15 mouse cellular contexts compared by ENCODE assay signal in the genomic region with DNA sequence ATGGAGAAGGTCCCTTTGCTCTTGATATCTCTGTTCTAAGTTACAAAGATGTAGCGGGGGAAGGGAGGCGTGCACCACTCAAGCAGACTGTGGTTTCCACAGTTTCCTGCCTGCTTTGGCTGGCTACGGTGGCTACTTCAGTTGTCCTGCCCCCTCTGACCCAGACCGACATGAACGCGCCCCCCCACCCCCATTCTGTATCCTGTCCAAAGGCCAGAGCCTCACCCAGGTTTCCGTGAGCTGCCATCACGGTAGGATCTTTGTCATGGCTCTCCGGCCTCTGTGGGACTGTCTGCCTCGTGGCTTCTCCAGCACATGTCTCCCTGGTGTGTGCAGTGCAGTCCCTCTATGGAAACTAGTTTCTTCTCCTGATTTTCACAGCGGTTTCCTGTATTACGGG. TPM values are rescaled to one million over a fixed set of nuclear protein-coding genes. Genes with fewer than 3 reads are reported as not detected.
A peak's percentile ranks its signal among the peaks of the same experiment; 100 is the strongest.
DNase-seq lines count a peak whose midpoint lies in the region; ATAC-seq and TF ChIP-seq lines count a peak whose summit lies in the region.
"Had no signal": no experiment of that assay in that cellular context is flagged by ENCODE, and none has a peak within 500 bp of the region (broad histone marks: within the 10 kb centered on the region; RNA-seq: fewer than 3 reads in every experiment).

No protein-coding gene starts in this region.

- no peak overlapping the region for H3K27ac ChIP-seq in kidney, adult 2 months (ENCODE audit: insufficient read depth, low read depth, low read length)
- H3K27ac ChIP-seq in thymus, adult 2 months (ENCODE audit: control insufficient read depth, insufficient read depth, low read length) = peak overlapping the region; percentile 82
- peak overlapping the region; percentile 83 for H3K27ac ChIP-seq in midbrain, embryonic 15.5 days
- H3K27ac ChIP-seq: liver, embryonic 15.5 days; neural tube, embryonic 12.5 days; stomach, embryonic 15.5 days had no signal

- TF ChIP-seq POLR2A in kidney, adult 2 months (IDR thresholded peaks at IDR 0.05; ENCODE audit: low read depth, low read length) = no peak
- no peak for TF ChIP-seq POLR2A in thymus, adult 2 months (IDR thresholded peaks at IDR 0.05; ENCODE audit: control insufficient read depth, extremely low read depth, insufficient read depth, low read length, poor library complexity)

- WGBS in kidney, adult 2 months = 76% methylated on average over 12 of the region's 12 CpGs
- 11% methylated on average over 12 of the region's 12 CpGs for WGBS in thymus, adult 2 months
- WGBS in midbrain, embryonic 15.5 days = 82% methylated on average over 12 of the region's 12 CpGs

- no peaks in the 10 kb centered on the region; the same call in 1 of the 2 replicates for H3K9me3 ChIP-seq in midbrain, embryonic 15.5 days
- H3K9me3 ChIP-seq: liver, embryonic 15.5 days; neural tube, embryonic 12.5 days; stomach, embryonic 15.5 days had no signal

- no peak overlapping the region for H3K4me3 ChIP-seq in kidney, adult 2 months (ENCODE audit: insufficient read depth, low read depth, low read length)
- H3K4me3 ChIP-seq in thymus, adult 2 months (ENCODE audit: control insufficient read depth, insufficient read depth, low read length) = no peak overlapping the region
- no peak overlapping the region for H3K4me3 ChIP-seq in midbrain, embryonic 15.5 days
- H3K4me3 ChIP-seq: liver, embryonic 15.5 days; neural tube, embryonic 12.5 days; stomach, embryonic 15.5 days had no signal

- ATAC-seq in midbrain, embryonic 15.5 days (replicated peaks) = peak; percentile 18; the same call in 1 of the 2 replicates

- H3K36me3 ChIP-seq in kidney, adult 2 months (ENCODE audit: control insufficient read depth, insufficient read depth, low read length) = no peaks in the 10 kb centered on the region
- no peaks in the 10 kb centered on the region for H3K36me3 ChIP-seq in thymus, adult 2 months (ENCODE audit: control insufficient read depth, insufficient read depth, low read length)
- H3K36me3 ChIP-seq in midbrain, embryonic 15.5 days (replicated peaks) = no peaks in the 10 kb centered on the region
- H3K36me3 ChIP-seq: liver, embryonic 15.5 days; neural tube, embryonic 12.5 days; stomach, embryonic 15.5 days had no signal

- TF ChIP-seq CTCF in kidney, adult 2 months (conservative IDR thresholded peaks at IDR 0.05; ENCODE audit: insufficient read depth, insufficient read length, low read depth, low read length) = no peak
- no peak for TF ChIP-seq CTCF in thymus, adult 2 months (IDR thresholded peaks at IDR 0.05; ENCODE audit: borderline replicate concordance, control insufficient read depth, extremely low read depth, insufficient read depth, low read length, poor library complexity)

- H3K4me1 ChIP-seq in kidney, adult 2 months (ENCODE audit: control insufficient read depth, insufficient read depth, low read length) = no peaks in the 10 kb centered on the region
- peaks cover 38% of the 10 kb centered on the region for H3K4me1 ChIP-seq in thymus, adult 2 months (replicated peaks; ENCODE audit: control insufficient read depth, insufficient read depth, low read length)
- H3K4me1 ChIP-seq in midbrain, embryonic 15.5 days = peaks cover 17% of the 10 kb centered on the region
- H3K4me1 ChIP-seq: liver, embryonic 15.5 days; stomach, embryonic 15.5 days had no signal

- peak; percentile 10 for DNase-seq in kidney, adult 2 months
- no peak for DNase-seq in kidney, adult 8-10 months
- DNase-seq in thymus, adult 2 months = no peak
- no peak for DNase-seq in thymus, adult 18-20 months
- no peak for DNase-seq in urinary bladder, adult 18-20 months (ENCODE audit: low spot score in 2 of 2)
- no peak for DNase-seq in gastrocnemius, postnatal 14 days
- DNase-seq in frontal cortex, postnatal 25 days (ENCODE audit: low spot score in 2 of 2) = no peak
- DNase-seq: adrenal gland, postnatal 25 days; cerebellum, postnatal 14 days; layer of hippocampus, postnatal 36 days had no signal

- H3K27me3 ChIP-seq in kidney, adult 2 months (replicated peaks; ENCODE audit: control insufficient read depth, insufficient read depth, low read length) = no peaks in the 10 kb centered on the region
- no peaks in the 10 kb centered on the region for H3K27me3 ChIP-seq in thymus, adult 2 months (ENCODE audit: control insufficient read depth, insufficient read depth, low read length)
- no peaks in the 10 kb centered on the region for H3K27me3 ChIP-seq in midbrain, embryonic 15.5 days (replicated peaks)
- H3K27me3 ChIP-seq: liver, embryonic 15.5 days; neural tube, embryonic 12.5 days; stomach, embryonic 15.5 days had no signal

- H3K4me2 ChIP-seq in midbrain, embryonic 15.5 days = no peak overlapping the region
- H3K4me2 ChIP-seq: liver, embryonic 15.5 days; neural tube, embryonic 12.5 days; stomach, embryonic 15.5 days had no signal

- no peak overlapping the region for H3K9ac ChIP-seq in midbrain, embryonic 15.5 days
- H3K9ac ChIP-seq: liver, embryonic 15.5 days; neural tube, embryonic 12.5 days; stomach, embryonic 15.5 days had no signal

- intact Hi-C loops in gastrocnemius, postnatal 14 days (cut with DNase I; ENCODE audit: low total_unique reads) = no loop called here

RNA-seq across cellular contexts. Expression of a gene that starts 15.4 kb away (rescaled TPM):
- polyA plus RNA-seq in kidney, adult 2 months (2012; rRNA removed) = not detected in 2 replicates
- 212 and 251 TPM in 2 replicates for polyA plus RNA-seq in thymus, adult 2 months (2012; rRNA removed)
- polyA plus RNA-seq in midbrain, embryonic 15.5 days (2015; fragmentation: Nextera tagmentation; extraction: Ambion mirVana) = not detected in 2 replicates
- total RNA-seq in gastrocnemius, postnatal 14 days (2021) = 1 to 10 TPM; 3.9 to 6.8 TPM
- total RNA-seq: adrenal gland, postnatal 25 days; layer of hippocampus, postnatal 36 days had no signal
- polyA plus RNA-seq: intestine, embryonic 14.5 days; liver, embryonic 15.5 days; neural tube, embryonic 12.5 days; stomach, embryonic 15.5 days had no signal

RNA-seq across cellular contexts. Expression of a gene that starts 58.3 kb away (rescaled TPM):
- polyA plus RNA-seq in kidney, adult 2 months (2012; rRNA removed) = 0.27 and 1.8 TPM in 2 replicates
- polyA plus RNA-seq in thymus, adult 2 months (2012; rRNA removed) = 132 and 135 TPM in 2 replicates
- 0.41 and 0.52 TPM in 2 replicates for polyA plus RNA-seq in midbrain, embryonic 15.5 days (2015; fragmentation: Nextera tagmentation; extraction: Ambion mirVana)
- 1 to 10 TPM in 1 of 2 experiments, under 1 TPM in 1; 0.29 to 1.0 TPM for total RNA-seq in gastrocnemius, postnatal 14 days (2021)

Comparison
In these comparisons a context has a peak if more than half of its experiments do, and no peak if none do; other contexts are left out.
1. RNA of a gene that starts 15.4 kb away (polyA plus RNA-seq): 212 to 251 TPM in thymus, adult 2 months; not detected in midbrain, embryonic 15.5 days and not detected in kidney, adult 2 months; every median in the first group is over 100 times any median in the second.
2. RNA of a gene that starts 58.3 kb away (polyA plus RNA-seq): 132 to 135 TPM in thymus, adult 2 months; 0.27 to 1.8 TPM in kidney, adult 2 months and 0.41 to 0.52 TPM in midbrain, embryonic 15.5 days; every median in the first group is over 10 times any median in the second.